In genomic region chr11:106918901-106919300, GRCm38 (mm10) we compare ENCODE assay signal across 8 mouse cellular contexts. TPM values are rescaled to one million over a fixed set of nuclear protein-coding genes. Genes with fewer than 3 reads are reported as not detected.
DNase-seq lines count a peak whose midpoint lies in the region; ATAC-seq and TF ChIP-seq lines count a peak whose summit lies in the region.

No protein-coding gene starts in this region.

- H3K27ac ChIP-seq in heart, embryonic 15.5 days: no peak overlapping the region
- H3K27ac ChIP-seq in hindbrain, embryonic 11.5 days (ENCODE audit: low read depth, low read length): no peak overlapping the region
- no peak overlapping the region for H3K27ac ChIP-seq in midbrain, embryonic 10.5 days (replicated peaks)

- WGBS in heart, embryonic 15.5 days: 29% methylated on average over 8 of the region's 8 CpGs
- WGBS in hindbrain, embryonic 11.5 days: 27% methylated on average over 8 of the region's 8 CpGs
- WGBS in midbrain, embryonic 10.5 days: 33% methylated on average over 8 of the region's 8 CpGs

- peaks cover 15% of the 10 kb centered on the region for H3K4me1 ChIP-seq in heart, embryonic 15.5 days (replicated peaks)
- peaks cover 21% of the 10 kb centered on the region for H3K4me1 ChIP-seq in G1E (ENCODE audit: insufficient read depth, low read depth, low read length)
- no peaks in the 10 kb centered on the region; the same call in 1 of the 2 replicates for H3K4me1 ChIP-seq in hindbrain, embryonic 11.5 days (replicated peaks; ENCODE audit: control insufficient read depth, insufficient read depth, low read length)
- peaks cover 36% of the 10 kb centered on the region for H3K4me1 ChIP-seq in midbrain, embryonic 10.5 days

- H3K36me3 ChIP-seq in heart, embryonic 15.5 days: no peaks in the 10 kb centered on the region
- H3K36me3 ChIP-seq in G1E (replicated peaks): no peaks in the 10 kb centered on the region
- H3K36me3 ChIP-seq in hindbrain, embryonic 11.5 days (ENCODE audit: control insufficient read depth, insufficient read depth, low read length): no peaks in the 10 kb centered on the region
- H3K36me3 ChIP-seq in midbrain, embryonic 10.5 days: no peaks in the 10 kb centered on the region

- no peak for DNase-seq in heart, postnatal 36 days
- no peak for DNase-seq in G1E (ENCODE audit: low spot score)
- no peak for DNase-seq in hindbrain, embryonic 11.5 days (ENCODE audit: low spot score)
- no peak for DNase-seq in midbrain, embryonic 10.5 days (ENCODE audit: low spot score)
- no peak for DNase-seq in gastrocnemius, postnatal 14 days
- no peak for DNase-seq in cerebellum, postnatal 10 days
- DNase-seq in adrenal gland, adult 2 months: no peak

- intact Hi-C loops in heart, postnatal 36 days (cut with DNase I): no loop called here
- intact Hi-C loops in gastrocnemius, postnatal 14 days (cut with DNase I; ENCODE audit: low total_unique reads): loop anchor here (10.0 kb wide), 1 partner anchor 64 kb away; no protein-coding TSS in a partner anchor

- peak overlapping the region; percentile 96 for H3K9ac ChIP-seq in heart, embryonic 15.5 days
- H3K9ac ChIP-seq in hindbrain, embryonic 11.5 days (ENCODE audit: low read depth, low read length): peak overlapping the region; percentile 94

- no peak for ATAC-seq in heart, embryonic 15.5 days (replicated peaks; ENCODE audit: insufficient number of reproducible peaks, insufficient read depth, low FRiP score, low read depth)
- ATAC-seq in G1E (ENCODE audit: extremely low read depth, insufficient number of reproducible peaks, low FRiP score, poor library complexity, severe bottlenecking): no peak
- no peak for ATAC-seq in hindbrain, embryonic 11.5 days (ENCODE audit: low FRiP score)

- TF ChIP-seq CTCF in G1E (IDR thresholded peaks at IDR 0.05; ENCODE audit: low read depth, low read length): no peak

- peak overlapping the region; percentile 69 for H3K4me2 ChIP-seq in heart, embryonic 15.5 days
- peak overlapping the region; percentile 88 for H3K4me2 ChIP-seq in hindbrain, embryonic 11.5 days (replicated peaks; ENCODE audit: low read depth, low read length)

- peak overlapping the region; percentile 93 for H3K4me3 ChIP-seq in heart, embryonic 15.5 days
- peak overlapping the region; percentile 85; the same call in 1 of the 2 replicates for H3K4me3 ChIP-seq in G1E (ENCODE audit: low read depth, low read length)
- peak overlapping the region; percentile 90 for H3K4me3 ChIP-seq in hindbrain, embryonic 11.5 days (ENCODE audit: low read depth, low read length)
- peak overlapping the region; percentile 88 for H3K4me3 ChIP-seq in midbrain, embryonic 10.5 days

- no peaks in the 10 kb centered on the region for H3K9me3 ChIP-seq in heart, embryonic 15.5 days (replicated peaks)
- H3K9me3 ChIP-seq in G1E (replicated peaks): no peaks in the 10 kb centered on the region
- H3K9me3 ChIP-seq in hindbrain, embryonic 11.5 days (ENCODE audit: control insufficient read depth, low read length): no peaks in the 10 kb centered on the region
- no peaks in the 10 kb centered on the region for H3K9me3 ChIP-seq in midbrain, embryonic 10.5 days (replicated peaks)

- no peaks in the 10 kb centered on the region for H3K27me3 ChIP-seq in heart, embryonic 15.5 days
- no peaks in the 10 kb centered on the region for H3K27me3 ChIP-seq in G1E (ENCODE audit: insufficient read depth, low read length)
- no peaks in the 10 kb centered on the region for H3K27me3 ChIP-seq in hindbrain, embryonic 11.5 days (ENCODE audit: control insufficient read depth, insufficient read depth, low read length)
- H3K27me3 ChIP-seq in midbrain, embryonic 10.5 days (ENCODE audit: low read depth, poor library complexity, severe bottlenecking): peaks cover 5% of the 10 kb centered on the region; the same call in 1 of the 2 replicates

RNA-seq across cellular contexts. Expression of gene Smurf2, which starts 1.6 kb away (rescaled TPM):
- polyA plus RNA-seq in heart, embryonic 15.5 days (2015; fragmentation: Nextera tagmentation; extraction: Ambion mirVana): 8.9 and 10.7 TPM in 2 replicates
- total RNA-seq in heart, postnatal 36 days (2021): 10 to 100 TPM; 35.9 to 38.9 TPM
- total RNA-seq in G1E (2014; fragmentation: Nextera tagmentation): 27.9 and 28.1 TPM in 2 replicates
- total RNA-seq in G1E (2017): 20.0 TPM in 2 replicates
- 2.2 and 2.4 TPM in 2 replicates for polyA plus RNA-seq in G1E (2012)
- polyA plus RNA-seq in hindbrain, embryonic 11.5 days (2014; fragmentation: Nextera tagmentation; extraction: Ambion mirVana): 19.0 and 25.0 TPM in 2 replicates
- 12.1 and 13.8 TPM in 2 replicates for polyA plus RNA-seq in midbrain, embryonic 10.5 days (2016; fragmentation: Nextera tagmentation; extraction: Ambion mirVana)
- 10 to 100 TPM; 20.8 to 21.7 TPM for total RNA-seq in gastrocnemius, postnatal 14 days (2021)
- 10 to 100 TPM; 34.6 to 38.2 TPM for total RNA-seq in adrenal gland, adult 2 months (2021)
- 3.6 and 4.7 TPM in 2 replicates for polyA plus RNA-seq in adrenal gland, adult 2 months (2012; rRNA removed)
